Mouse (Mus musculus): ENCODE data around the gene Pik3cd. TPM values are rescaled to one million over a fixed set of nuclear protein-coding genes. Genes with fewer than 3 reads are reported as not detected.

Pik3cd gene
- polyA plus RNA-seq, 1 experiment from 2014 or later = 3.5 TPM

- no peak overlapping the region for H3K27ac ChIP-seq (ENCODE audit: poor library complexity, severe bottlenecking)
These were observed 753 bp downstream of the Pik3cd start for GRCm38 (mm10) chr4:149701426-149702209.

GRCm38 (mm10) chr4:149699953-149700352 is 2.4 kb downstream of the Pik3cd start:
- H3K9me3 ChIP-seq (replicated peaks) = no peaks in the 10 kb centered on the region
- H3K4me3 ChIP-seq = no peak overlapping the region
- WGBS = 82% methylated on average over 4 of the region's 4 CpGs
- peaks cover 34% of the 10 kb centered on the region for H3K4me1 ChIP-seq (replicated peaks)
- H3K27ac ChIP-seq (ENCODE audit: poor library complexity, severe bottlenecking) = no peak overlapping the region
- H3K9ac ChIP-seq = no peak overlapping the region
- ATAC-seq (ENCODE audit: insufficient number of reproducible peaks, low FRiP score) = no peak
- H3K4me2 ChIP-seq = no peak overlapping the region
- H3K36me3 ChIP-seq = no peaks in the 10 kb centered on the region
- peaks cover 21% of the 10 kb centered on the region for H3K27me3 ChIP-seq (replicated peaks)

More at GRCm38 (mm10) chr4:149701426-149702209, 753 bp downstream of the Pik3cd start:
- Histone ChIP-seq H3K36me3 (no peaks in the 10 kb centered on the region), H3K9ac (no peak overlapping the region), H3K27me3 (replicated peaks) (peaks cover 21% of the 10 kb centered on the region), H3K4me3 (no peak overlapping the region), H3K9me3 (replicated peaks) (no peaks in the 10 kb centered on the region), H3K4me2 (no peak overlapping the region), H3K4me1 (replicated peaks) (peaks cover 30% of the 10 kb centered on the region)
- 66% methylated on average over 18 of the region's 18 CpGs for WGBS
- no peak for ATAC-seq (ENCODE audit: insufficient number of reproducible peaks, low FRiP score)

- H3K27ac ChIP-seq (ENCODE audit: poor library complexity, severe bottlenecking) = no peak overlapping the region
These were observed 4.1 kb downstream of the Pik3cd start for GRCm38 (mm10) chr4:149698197-149698821.

GRCm38 (mm10) chr4:149697506-149698196 is 4.7 kb downstream of the Pik3cd start:
- H3K9ac ChIP-seq = peak overlapping the region; percentile 69
- peaks cover 31% of the 10 kb centered on the region for H3K4me1 ChIP-seq (replicated peaks)
- WGBS = 12% methylated on average over 15 of the region's 15 CpGs
- H3K4me3 ChIP-seq = peak overlapping the region; percentile 53
- no peak for ATAC-seq (ENCODE audit: insufficient number of reproducible peaks, low FRiP score)
- H3K27ac ChIP-seq (ENCODE audit: poor library complexity, severe bottlenecking) = no peak overlapping the region
- H3K27me3 ChIP-seq (replicated peaks) = peaks cover 21% of the 10 kb centered on the region
- no peaks in the 10 kb centered on the region for H3K9me3 ChIP-seq (replicated peaks)
- H3K4me2 ChIP-seq = peak overlapping the region; percentile 78
- H3K36me3 ChIP-seq = no peaks in the 10 kb centered on the region

More at GRCm38 (mm10) chr4:149698197-149698821, 4.1 kb downstream of the Pik3cd start:
- peak; percentile 80 for ATAC-seq (ENCODE audit: insufficient number of reproducible peaks, low FRiP score)
- Histone ChIP-seq H3K4me1 (replicated peaks) (peaks cover 34% of the 10 kb centered on the region), H3K27me3 (replicated peaks) (peaks cover 21% of the 10 kb centered on the region), H3K36me3 (no peaks in the 10 kb centered on the region), H3K4me2 (peak overlapping the region; percentile 78), H3K4me3 (peak overlapping the region; percentile 53), H3K9me3 (replicated peaks) (no peaks in the 10 kb centered on the region), H3K9ac (peak overlapping the region; percentile 69)
- 1% methylated on average over 35 of the region's 35 CpGs for WGBS

- Histone ChIP-seq H3K27ac (ENCODE audit: poor library complexity, severe bottlenecking) (no peak overlapping the region), H3K9ac (no peak overlapping the region), H3K27me3 (replicated peaks) (peaks cover 21% of the 10 kb centered on the region), H3K36me3 (no peaks in the 10 kb centered on the region), H3K4me1 (replicated peaks) (peaks cover 27% of the 10 kb centered on the region), H3K4me2 (peak overlapping the region; percentile 8; the same call in 1 of the 2 replicates), H3K4me3 (no peak overlapping the region), H3K9me3 (replicated peaks) (no peaks in the 10 kb centered on the region)
- ATAC-seq (ENCODE audit: insufficient number of reproducible peaks, low FRiP score) = no peak
- WGBS = 24% methylated on average over 16 of the region's 16 CpGs
These were observed 6.0 kb downstream of the Pik3cd start for GRCm38 (mm10) chr4:149696189-149696971.

GRCm38 (mm10) chr4:149691368-149691767 is 11.0 kb downstream of the Pik3cd start:
- ATAC-seq (ENCODE audit: insufficient number of reproducible peaks, low FRiP score) = no peak
- no peak overlapping the region for H3K9ac ChIP-seq
- peaks cover 24% of the 10 kb centered on the region for H3K4me1 ChIP-seq (replicated peaks)
- WGBS = 67% methylated on average over 8 of the region's 8 CpGs
- peaks cover 4% of the 10 kb centered on the region for H3K27me3 ChIP-seq (replicated peaks)
- H3K9me3 ChIP-seq (replicated peaks) = no peaks in the 10 kb centered on the region
- no peaks in the 10 kb centered on the region for H3K36me3 ChIP-seq
- no peak overlapping the region for H3K4me2 ChIP-seq
- no peak overlapping the region for H3K4me3 ChIP-seq
- H3K27ac ChIP-seq (ENCODE audit: poor library complexity, severe bottlenecking) = no peak overlapping the region

- peaks cover 19% of the 10 kb centered on the region for H3K4me1 ChIP-seq (replicated peaks)
- H3K4me3 ChIP-seq = no peak overlapping the region
- no peak overlapping the region for H3K27ac ChIP-seq (ENCODE audit: poor library complexity, severe bottlenecking)
- H3K36me3 ChIP-seq = no peaks in the 10 kb centered on the region
- H3K27me3 ChIP-seq (replicated peaks) = peaks cover 7% of the 10 kb centered on the region
- peak; percentile 33; the same call in 1 of the 2 replicates for ATAC-seq (ENCODE audit: insufficient number of reproducible peaks, low FRiP score)
- WGBS = 28% methylated on average over 8 of the region's 8 CpGs
- H3K9me3 ChIP-seq (replicated peaks) = no peaks in the 10 kb centered on the region
- H3K9ac ChIP-seq = no peak overlapping the region
- H3K4me2 ChIP-seq = no peak overlapping the region
These were observed 11.5 kb downstream of the Pik3cd start for GRCm38 (mm10) chr4:149690828-149691280.

GRCm38 (mm10) chr4:149689822-149690700 is 12.3 kb downstream of the Pik3cd start:
- H3K27ac ChIP-seq (ENCODE audit: poor library complexity, severe bottlenecking) = no peak overlapping the region
- no peak overlapping the region for H3K9ac ChIP-seq
- WGBS = 77% methylated on average over 12 of the region's 12 CpGs
- H3K27me3 ChIP-seq (replicated peaks) = peaks cover 10% of the 10 kb centered on the region
- no peak for ATAC-seq (ENCODE audit: insufficient number of reproducible peaks, low FRiP score)
- H3K4me1 ChIP-seq (replicated peaks) = peaks cover 19% of the 10 kb centered on the region
- H3K9me3 ChIP-seq (replicated peaks) = no peaks in the 10 kb centered on the region
- no peaks in the 10 kb centered on the region for H3K36me3 ChIP-seq
- H3K4me2 ChIP-seq = no peak overlapping the region
- H3K4me3 ChIP-seq = no peak overlapping the region

- WGBS = 83% methylated on average over 14 of the region's 14 CpGs
- ATAC-seq (ENCODE audit: insufficient number of reproducible peaks, low FRiP score) = no peak
- H3K9ac ChIP-seq = no peak overlapping the region
- H3K4me3 ChIP-seq = no peak overlapping the region
- H3K27ac ChIP-seq (ENCODE audit: poor library complexity, severe bottlenecking) = no peak overlapping the region
- peaks cover 20% of the 10 kb centered on the region for H3K27me3 ChIP-seq (replicated peaks)
- H3K4me2 ChIP-seq = no peak overlapping the region
- H3K9me3 ChIP-seq (replicated peaks) = no peaks in the 10 kb centered on the region
- peaks cover 19% of the 10 kb centered on the region for H3K4me1 ChIP-seq (replicated peaks)
- H3K36me3 ChIP-seq = no peaks in the 10 kb centered on the region
These were observed 13.5 kb downstream of the Pik3cd start for GRCm38 (mm10) chr4:149688861-149689260.
